Mouse (Mus musculus) hindbrain, embryonic 10.5 days (tissue): ENCODE data around the gene Actl6a. TPM values are rescaled to one million over a fixed set of nuclear protein-coding genes. Genes with fewer than 3 reads are reported as not detected.
"Not testable (repeated sequence)": the region's sequence is repeated elsewhere in the genome, so short reads cannot be mapped to it uniquely, and the experiment has no call there.

Experiments used
- DNase-seq: peaks from one replicate; pipeline ENCODE4 v3.0.0-alpha.2; 2017; ENCODE audit warnings: low spot score
- H3K27ac ChIP-seq: fragments of 300-500 bp; sonication (generic); 2 replicates; pipeline ENCODE4 v1.5.1; 2016; ENCODE audit warnings: mild to moderate bottlenecking, moderate library complexity
- H3K27me3 ChIP-seq: fragments of 300-500 bp; sonication (generic); 2 replicates; pipeline ENCODE4 v1.6.1; 2016; ENCODE audit warnings: mild to moderate bottlenecking; ENCODE audit not compliant: poor library complexity, insufficient read depth, severe bottlenecking
- H3K36me3 ChIP-seq: fragments of 300-500 bp; sonication (generic); 2 replicates; pipeline ENCODE4 v1.6.1; 2016; ENCODE audit warnings: mild to moderate bottlenecking, moderate library complexity
- H3K4me1 ChIP-seq: fragments of 300-500 bp; sonication (generic); replicated peaks from 2 replicates; pipeline ENCODE4 v1.6.1; 2016; ENCODE audit warnings: mild to moderate bottlenecking
- H3K4me3 ChIP-seq: fragments of 300-500 bp; sonication (generic); 2 replicates; pipeline ENCODE4 v1.5.1; 2016; ENCODE audit warnings: mild to moderate bottlenecking, moderate library complexity
- H3K9me3 ChIP-seq: fragments of 300-500 bp; sonication (generic); 2 replicates; pipeline ENCODE4 v1.6.1; 2016; ENCODE audit warnings: mild to moderate bottlenecking, moderate library complexity
- WGBS: fragments of 180-500 bp; shearing (Covaris S2); methylation state at CpG from one replicate; pipeline ENCODE4 v1.1.7; 2016; 5-methylcytosine and 5-hydroxymethylcytosine counted together
- polyA plus RNA-seq: library from polyadenylated mRNA; unstranded; fragments of >200 nt; fragmentation: Nextera tagmentation; extraction: Ambion mirVana; gene quantifications from 2 replicates; pipeline ENCODE4 v1.2.1, GENCODE M21; 2016

Actl6a gene
- polyA plus RNA-seq, 1 experiment from 2014 or later = 244 TPM

- peaks cover 23% of the 10 kb centered on the region for H3K4me1 ChIP-seq
- WGBS = 93% methylated on average over 5 of the region's 5 CpGs
- H3K27ac ChIP-seq = no peak overlapping the region
- H3K4me3 ChIP-seq = peak overlapping the region; percentile 76; the same call in 1 of the 2 replicates
- H3K36me3 ChIP-seq = peaks cover 43% of the 10 kb centered on the region
- H3K9me3 ChIP-seq = no peaks in the 10 kb centered on the region
- no peak for DNase-seq
- H3K27me3 ChIP-seq = no peaks in the 10 kb centered on the region
Observed at GRCm38 (mm10) chr3:32738549-32738948, 32.5 kb downstream of the Actl6a start.

DNA sequence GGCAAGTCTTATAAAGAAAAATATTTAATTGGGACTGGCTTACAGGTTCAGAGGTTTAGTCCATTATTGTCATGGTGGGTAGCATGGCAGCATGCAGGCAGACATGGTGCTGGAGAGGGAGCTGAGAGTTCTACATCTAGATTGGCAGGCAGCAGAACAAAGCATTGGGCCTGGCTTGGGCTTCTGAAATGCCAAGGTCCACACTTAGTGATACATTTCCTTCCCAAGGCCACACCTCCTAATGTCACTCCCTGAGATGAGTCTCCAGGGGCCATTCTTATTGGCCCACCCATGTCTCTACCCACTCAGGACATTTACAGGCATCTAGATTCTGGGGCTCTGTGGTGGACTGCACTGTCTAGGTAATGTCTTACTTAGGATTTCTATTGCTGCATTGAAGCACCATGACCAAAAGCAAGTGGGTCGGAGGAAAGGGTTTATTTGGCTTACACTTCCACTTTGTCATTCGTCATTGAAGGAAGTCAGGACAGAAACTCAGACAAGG, 36.2 kb downstream of the Actl6a start:
- DNase-seq = no peak
- H3K36me3 ChIP-seq = peaks cover 72% of the 10 kb centered on the region
- no peaks in the 10 kb centered on the region for H3K9me3 ChIP-seq
- no peak overlapping the region for H3K4me3 ChIP-seq
- H3K27ac ChIP-seq = no peak overlapping the region
- 94% methylated on average over 2 of the region's 2 CpGs for WGBS
- no peaks in the 10 kb centered on the region for H3K27me3 ChIP-seq
- H3K4me1 ChIP-seq = peaks cover 12% of the 10 kb centered on the region

DNA sequence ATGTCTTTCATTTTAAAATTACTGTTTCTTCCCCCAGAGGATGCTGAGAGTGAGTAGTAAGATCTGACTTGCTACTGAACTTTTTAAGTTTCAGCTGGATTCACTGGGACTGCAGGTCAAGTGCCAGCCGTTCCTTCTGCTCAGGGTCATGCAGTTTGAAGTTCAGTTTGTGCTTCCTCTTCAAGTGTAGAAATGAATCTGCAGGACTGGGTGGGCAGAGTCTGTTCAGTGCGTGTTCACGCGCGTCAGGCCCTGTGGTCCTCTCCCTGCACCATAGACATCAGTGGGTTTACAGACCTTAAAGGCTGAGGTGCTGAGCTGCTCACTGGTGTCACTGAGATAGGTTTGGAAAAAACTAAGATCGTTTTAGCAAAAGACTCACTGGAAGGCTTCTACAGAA, 38.9 kb downstream of the Actl6a start:
- Histone ChIP-seq H3K36me3 (peaks cover 91% of the 10 kb centered on the region), H3K4me3 (no peak overlapping the region), H3K27me3 (no peaks in the 10 kb centered on the region), H3K9me3 (no peaks in the 10 kb centered on the region), H3K4me1 (no peaks in the 10 kb centered on the region), H3K27ac (no peak overlapping the region)
- DNase-seq = no peak
- WGBS = 92% methylated on average over 6 of the region's 6 CpGs

DNA sequence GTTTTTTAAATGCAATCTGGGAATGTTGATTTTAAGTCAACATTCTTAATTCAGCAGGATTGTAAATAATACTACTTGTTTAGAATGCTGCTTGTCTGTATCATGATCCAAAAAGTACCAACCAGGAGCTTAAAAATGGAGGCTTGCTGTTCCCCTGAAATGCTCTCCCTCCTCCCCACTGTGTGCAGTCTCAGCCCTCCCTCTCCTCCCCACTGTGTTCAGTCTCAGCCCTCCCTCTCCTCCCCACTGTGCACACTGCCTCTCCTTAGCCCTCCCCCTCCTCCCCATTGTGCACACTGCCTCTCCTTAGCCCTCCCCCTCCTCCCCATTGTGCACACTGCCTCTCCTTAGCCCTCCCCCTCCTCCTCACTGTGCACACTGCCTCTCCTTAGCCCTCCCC, 39.3 kb downstream of the Actl6a start:
- not testable (repeated sequence) for H3K4me1 ChIP-seq, H3K4me3 ChIP-seq, H3K27ac ChIP-seq, H3K27me3 ChIP-seq, DNase-seq, H3K9me3 ChIP-seq
- H3K36me3 ChIP-seq = peaks cover 95% of the 10 kb centered on the region

- no peaks in the 10 kb centered on the region for H3K4me1 ChIP-seq
- no peaks in the 10 kb centered on the region for H3K27me3 ChIP-seq
- H3K9me3 ChIP-seq = no peaks in the 10 kb centered on the region
- H3K27ac ChIP-seq = no peak overlapping the region
- H3K4me3 ChIP-seq = no peak overlapping the region
- peaks cover 99% of the 10 kb centered on the region for H3K36me3 ChIP-seq
- no peak for DNase-seq
- WGBS = 93% methylated on average over 9 of the region's 9 CpGs
Observed at GRCm38 (mm10) chr3:32748384-32748783, 42.3 kb downstream of the Actl6a start.

DNA sequence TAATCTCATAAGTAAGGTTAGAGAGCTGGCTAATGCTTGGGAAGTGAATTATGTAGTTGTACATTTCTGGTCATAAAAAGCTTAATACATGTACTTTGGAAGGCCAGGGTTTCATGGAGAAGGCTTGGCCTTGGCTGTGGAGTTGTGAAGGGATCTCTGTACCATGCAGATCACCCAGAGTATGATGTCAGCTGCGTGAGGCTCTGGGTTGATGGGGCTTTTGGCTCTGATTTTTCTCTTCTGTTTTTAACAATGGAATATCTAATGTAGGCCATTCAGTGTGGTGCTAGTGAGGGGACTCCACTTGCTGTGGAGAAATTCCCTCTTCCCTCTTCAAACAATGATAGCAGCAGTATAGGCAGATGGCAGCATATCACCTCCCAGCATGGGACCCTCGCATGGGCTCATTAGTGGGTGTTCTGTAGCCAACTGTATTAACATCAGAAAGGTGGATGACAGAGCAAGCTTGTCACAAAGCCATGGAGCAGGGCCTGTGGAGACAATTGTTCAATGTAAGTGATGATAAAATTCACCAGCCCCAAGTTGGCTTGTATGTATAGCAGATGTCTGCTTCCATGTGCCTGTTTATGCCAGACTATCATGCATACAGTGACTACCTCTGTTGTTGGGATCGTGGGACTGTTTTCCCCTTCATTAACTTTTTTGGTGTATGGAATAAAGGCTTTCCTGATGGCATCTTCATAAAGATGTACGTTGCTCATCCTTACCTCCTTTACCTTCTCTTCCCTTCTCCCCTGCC, 43.9 kb downstream of the Actl6a start:
- WGBS = 92% methylated on average over 4 of the region's 4 CpGs
- no peak for DNase-seq

GRCm38 (mm10) chr3:32754384-32754915, 48.4 kb downstream of the Actl6a start:
- no peak overlapping the region for H3K27ac ChIP-seq
- H3K4me1 ChIP-seq = no peaks in the 10 kb centered on the region
- no peaks in the 10 kb centered on the region for H3K9me3 ChIP-seq
- DNase-seq = no peak
- H3K36me3 ChIP-seq = peaks cover 56% of the 10 kb centered on the region
- H3K27me3 ChIP-seq = no peaks in the 10 kb centered on the region
- WGBS = 95% methylated on average over 3 of the region's 3 CpGs
- H3K4me3 ChIP-seq = no peak overlapping the region

More for the DNA sequence above, 43.9 kb downstream of the Actl6a start:
- no peaks in the 10 kb centered on the region for H3K27me3 ChIP-seq
- no peaks in the 10 kb centered on the region for H3K4me1 ChIP-seq
- no peak overlapping the region for H3K27ac ChIP-seq
- H3K36me3 ChIP-seq = peaks cover 97% of the 10 kb centered on the region
- no peaks in the 10 kb centered on the region for H3K9me3 ChIP-seq
- no peak overlapping the region for H3K4me3 ChIP-seq

- H3K4me1 ChIP-seq = no peaks in the 10 kb centered on the region
- no peak overlapping the region for H3K27ac ChIP-seq
- H3K27me3 ChIP-seq = no peaks in the 10 kb centered on the region
- 73% methylated on average over 5 of the region's 5 CpGs for WGBS
- H3K4me3 ChIP-seq = no peak overlapping the region
- DNase-seq = no peak
- no peaks in the 10 kb centered on the region for H3K9me3 ChIP-seq
- peaks cover 9% of the 10 kb centered on the region for H3K36me3 ChIP-seq
Observed at GRCm38 (mm10) chr3:32759212-32759611, 53.1 kb downstream of the Actl6a start.

- 61% methylated on average over 8 of the region's 8 CpGs for WGBS
- Histone ChIP-seq H3K27me3 (no peaks in the 10 kb centered on the region), H3K4me1 (no peaks in the 10 kb centered on the region), H3K4me3 (no peak overlapping the region), H3K27ac (no peak overlapping the region), H3K9me3 (no peaks in the 10 kb centered on the region), H3K36me3 (no peaks in the 10 kb centered on the region)
- no peak for DNase-seq
Observed at GRCm38 (mm10) chr3:32762962-32763361, 56.9 kb downstream of the Actl6a start.

GRCm38 (mm10) chr3:32763902-32764301, 57.8 kb downstream of the Actl6a start:
- no peak for DNase-seq
- H3K36me3 ChIP-seq = no peaks in the 10 kb centered on the region
- 50% methylated on average over 7 of the region's 7 CpGs for WGBS
- H3K27ac ChIP-seq = no peak overlapping the region
- no peaks in the 10 kb centered on the region for H3K9me3 ChIP-seq
- no peaks in the 10 kb centered on the region for H3K27me3 ChIP-seq
- H3K4me1 ChIP-seq = no peaks in the 10 kb centered on the region
- H3K4me3 ChIP-seq = no peak overlapping the region

- Histone ChIP-seq H3K9me3 (no peaks in the 10 kb centered on the region), H3K4me3 (no peak overlapping the region), H3K36me3 (no peaks in the 10 kb centered on the region), H3K27me3 (no peaks in the 10 kb centered on the region), H3K27ac (no peak overlapping the region), H3K4me1 (no peaks in the 10 kb centered on the region)
- no peak for DNase-seq
- WGBS = 87% methylated on average over 2 of the region's 2 CpGs
Observed at GRCm38 (mm10) chr3:32770781-32771180, 64.7 kb downstream of the Actl6a start.
